Comparison of ENCODE assay signal across 23 mouse cellular contexts in the genomic region with DNA sequence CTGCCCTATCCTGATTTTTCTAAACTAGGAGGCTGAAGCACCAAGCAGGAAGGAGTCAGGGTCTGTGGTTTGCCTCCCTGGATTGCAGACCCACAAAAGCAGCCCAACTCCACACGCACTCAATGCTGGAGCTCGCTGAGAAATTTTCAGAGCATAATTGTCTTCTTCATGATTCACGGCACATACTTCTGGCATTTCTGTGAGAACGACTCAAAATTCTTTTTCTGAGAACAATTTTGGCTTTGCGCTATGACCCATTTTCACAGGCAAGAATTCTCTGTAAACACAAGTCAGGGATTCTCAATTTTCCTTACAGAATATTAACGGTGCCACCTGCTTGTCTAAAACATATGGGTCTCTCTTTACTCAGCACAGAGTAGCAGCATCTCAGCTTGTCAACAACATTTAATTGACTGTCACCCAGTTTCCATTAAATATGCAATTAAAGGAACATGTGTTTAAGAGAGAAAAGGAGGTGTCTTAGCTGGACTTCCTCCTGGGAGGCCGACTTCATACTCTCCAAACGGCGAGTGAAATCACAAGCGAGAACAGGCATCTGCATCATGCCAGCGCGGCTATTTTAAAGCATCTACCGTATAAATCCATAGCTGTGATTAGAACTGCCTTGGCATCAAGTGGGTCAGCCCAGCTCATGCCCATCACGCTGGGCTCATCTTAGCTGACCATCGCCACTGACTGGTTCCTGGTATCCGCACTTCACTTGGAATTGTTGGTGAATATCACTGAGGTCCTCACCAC. TPM values are rescaled to one million over a fixed set of nuclear protein-coding genes. Genes with fewer than 3 reads are reported as not detected.
DNase-seq lines count a peak whose midpoint lies in the region; TF ChIP-seq lines count a peak whose summit lies in the region.
"Had no signal": no experiment of that assay in that cellular context is flagged by ENCODE, and none has a peak within 500 bp of the region (broad histone marks: within the 10 kb centered on the region; RNA-seq: fewer than 3 reads in every experiment).

No protein-coding gene starts in this region.

- H3K36me3 ChIP-seq in heart, adult 2 months (ENCODE audit: control insufficient read depth, insufficient read depth, low read length): no peaks in the 10 kb centered on the region
- H3K36me3 ChIP-seq: embryonic facial prominence, embryonic 13.5 days; G1E; kidney, embryonic 15.5 days had no signal

- no peak overlapping the region for H3K4me3 ChIP-seq in heart, adult 2 months
- H3K4me3 ChIP-seq: embryonic facial prominence, embryonic 13.5 days; erythroblast, embryonic 14.5 days; kidney, embryonic 15.5 days had no signal

- intact Hi-C loops in left cerebral cortex, postnatal 25 days (cut with DNase I): loop anchor here (2.0 kb wide), 1 partner anchor 36 kb away; the partner anchor contains the start of gene St8sia1
- intact Hi-C loops in left cerebral cortex, postnatal 36 days (cut with DNase I): loop anchor here (5.0 kb wide), 1 partner anchor 34 kb away; the partner anchor contains the start of gene St8sia1
- intact Hi-C loops in heart, adult 2 months (cut with DNase I): no loop called here

- TF ChIP-seq POLR2A in brain, embryonic 14.5 days (IDR thresholded peaks at IDR 0.05; ENCODE audit: borderline replicate concordance, extremely low read depth, insufficient read depth, insufficient read length, poor library complexity, severe bottlenecking): no peak
- TF ChIP-seq POLR2A in heart, adult 2 months (IDR thresholded peaks at IDR 0.05; ENCODE audit: insufficient read depth, low read depth, low read length): no peak

- H3K27me3 ChIP-seq in heart, adult 2 months (ENCODE audit: control insufficient read depth, insufficient read depth, low read length): 0 out of 2 replicates have a peak, but pooled peaks cover 1% of the 10 kb centered on the region
- H3K27me3 ChIP-seq: CH12.LX; embryonic facial prominence, embryonic 13.5 days; kidney, embryonic 15.5 days had no signal

- DNase-seq in heart, adult 11 months: peak; percentile 55
- DNase-seq in heart, postnatal 4 days: no peak
- DNase-seq in left cerebral cortex, postnatal 25 days (ENCODE audit: low spot score in 2 of 2): peak; percentile 39 to 68
- no peak for DNase-seq in left cerebral cortex, postnatal 36 days (ENCODE audit: low spot score in 2 of 2)
- peak; percentile 47 for DNase-seq in Muller cell, postnatal 12 days (ENCODE audit: inconsistent ontology term)
- peak; percentile 77 for DNase-seq in brain, embryonic 14.5 days (ENCODE audit: low read depth)
- no peak for DNase-seq in heart, adult 2 months
- DNase-seq: adrenal gland, adult 2 months; B cell, adult 2 months; cerebellum, adult 8-10 months; cerebellum, postnatal 36 days; embryo, embryonic 11 days; gastrocnemius, postnatal 25 days; kidney, adult 11 months; kidney, postnatal 36 days; thymus, adult 18-20 months; thymus, postnatal 4 days had no signal

- 88% methylated on average over 16 of the region's 16 CpGs for WGBS in heart, adult 2 months

- TF ChIP-seq EP300 in heart, adult 2 months (IDR thresholded peaks at IDR 0.05; ENCODE audit: insufficient read depth, low read depth, low read length): no peak

- no peak for TF ChIP-seq CTCF in brain, embryonic 14.5 days (IDR thresholded peaks at IDR 0.05; ENCODE audit: borderline replicate concordance, extremely low read depth, insufficient read depth, insufficient read length)
- no peak for TF ChIP-seq CTCF in heart, adult 2 months (IDR thresholded peaks at IDR 0.05)

- H3K79me2 ChIP-seq in heart, adult 2 months (replicated peaks; ENCODE audit: control insufficient read depth, insufficient read depth, low read length): no peaks in the 10 kb centered on the region

- H3K4me1 ChIP-seq in heart, adult 2 months (ENCODE audit: control insufficient read depth, insufficient read depth, low read length): no peaks in the 10 kb centered on the region; the same call in 1 of the 2 replicates
- H3K4me1 ChIP-seq: embryonic facial prominence, embryonic 13.5 days had no signal

- H3K9ac ChIP-seq in heart, adult 2 months (ENCODE audit: low read depth, low read length): no peak overlapping the region
- H3K9ac ChIP-seq: embryonic facial prominence, embryonic 13.5 days; kidney, embryonic 15.5 days had no signal

- no peak overlapping the region for H3K27ac ChIP-seq in heart, adult 2 months
- H3K27ac ChIP-seq: embryonic facial prominence, embryonic 13.5 days; kidney, embryonic 15.5 days; macrophage had no signal

RNA-seq across cellular contexts. Expression of gene St8sia1, which starts 35.5 kb away (rescaled TPM):
- 1 to 10 TPM; 1.5 to 2.0 TPM for total RNA-seq in heart, postnatal 4 days (2021)
- 10 to 100 TPM; 22.2 to 27.1 TPM for total RNA-seq in left cerebral cortex, postnatal 25 days (2021)
- total RNA-seq in left cerebral cortex, postnatal 36 days (2021): 10 to 100 TPM; 28.4 to 28.6 TPM
- polyA plus RNA-seq in brain, embryonic 14.5 days (2012; rRNA removed): 11.5 and 20.6 TPM in 2 replicates
- total RNA-seq in heart, adult 2 months (2021): under 1 TPM; 0.10 to 0.11 TPM
- 0.10 and 0.15 TPM in 2 replicates for polyA plus RNA-seq in heart, adult 2 months (2012; rRNA removed)
- polyA plus RNA-seq: erythroblast, embryonic 14.5 days; G1E had no signal

Comparison
In these comparisons a context has a peak if more than half of its experiments do, and no peak if none do; other contexts are left out.
1. DNase-seq: peak in heart, adult 11 months (single experiment), left cerebral cortex, postnatal 25 days (2 of 2), Muller cell, postnatal 12 days (single experiment) and brain, embryonic 14.5 days (single experiment); none in heart, postnatal 4 days (single experiment), left cerebral cortex, postnatal 36 days (0 of 2) and heart, adult 2 months (0 of 2).
2. RNA of gene St8sia1, which starts 35.5 kb away (total RNA-seq): 28.4 to 28.6 TPM in left cerebral cortex, postnatal 36 days and 22.2 to 27.1 TPM in left cerebral cortex, postnatal 25 days; 1.5 to 2.0 TPM in heart, postnatal 4 days and 0.10 to 0.11 TPM in heart, adult 2 months; every median in the first group is over 4 times any median in the second.